Mouse (Mus musculus): ENCODE results near the gene Donson.

GRCm38 (mm10) chr16:91661397-91661796 is 27.2 kb downstream of the Donson start:
- TF ChIP-seq CTCF (IDR thresholded peaks at IDR 0.05; ENCODE audit: insufficient read depth, low read length), result no peak
- TF ChIP-seq POLR2A (IDR thresholded peaks at IDR 0.05; ENCODE audit: borderline replicate concordance, extremely low read depth, low read depth, low read length), result no peak
